Mouse (Mus musculus) inflammation-experienced regulatory T-cells (primary cell): ENCODE measurements around the gene Hist1h3g. TPM values are rescaled to one million over a fixed set of nuclear protein-coding genes. Genes with fewer than 3 reads are reported as not detected.

Source experiments
- polyA plus RNA-seq, 2 experiments: library from polyadenylated mRNA; unstranded; fragments of 100-300 nt; shearing (Covaris generic); gene quantifications; one replicate each; pipeline ENCODE4 v1.2.1; 2017

The Hist1h3g gene
- not detected for polyA plus RNA-seq

GRCm38 (mm10) chr13:23535137-23536075, at the start of gene Hist1h3g:
Gene Hist1h3g (plus strand): TSS chr13:23535422.

GRCm38 (mm10) chr13:23488400-23489322, 46.6 kb upstream of the Hist1h3g start, which contains the start of gene Btn2a2:
Gene Btn2a2 (minus strand): TSS chr13:23488857.

GRCm38 (mm10) chr13:23530901-23531875, 4.0 kb upstream of the Hist1h3g start, which contains the start of gene Hist1h4h:
Gene Hist1h4h (plus strand): TSS chr13:23531050.

GRCm38 (mm10) chr13:23533560-23534367, 1.5 kb upstream of the Hist1h3g start, which contains the start of gene Hist1h2af:
Gene Hist1h2af (plus strand): TSS chr13:23533906.

GRCm38 (mm10) chr13:23542999-23543607, 7.9 kb downstream of the Hist1h3g start, which contains the start of gene Hist1h2bh:
Gene Hist1h2bh (minus strand): TSS chr13:23543392.

GRCm38 (mm10) chr13:23543965-23544786, 9.0 kb downstream of the Hist1h3g start, which contains the start of gene Hist1h3f:
Gene Hist1h3f (plus strand): TSS chr13:23544052.

GRCm38 (mm10) chr13:23551146-23551834, 16.1 kb downstream of the Hist1h3g start, which contains the start of gene Hist1h4f:
Gene Hist1h4f (minus strand): TSS chr13:23551648.

GRCm38 (mm10) chr13:23552962-23553361, 17.7 kb downstream of the Hist1h3g start, which contains the start of gene Hist1h1d:
Gene Hist1h1d (plus strand): TSS chr13:23553262.

GRCm38 (mm10) chr13:23561883-23562659, 26.8 kb downstream of the Hist1h3g start, which contains the start of gene Hist1h3e:
Gene Hist1h3e (minus strand): TSS chr13:23562369.

GRCm38 (mm10) chr13:23571022-23571503, 35.8 kb downstream of the Hist1h3g start, which contains the start of the genes Hist1h2ae and Hist1h2bg:
Gene Hist1h2ae (minus strand): TSS chr13:23571220.
Gene Hist1h2bg (plus strand): TSS chr13:23571396.

GRCm38 (mm10) chr13:23573898-23574524, 38.8 kb downstream of the Hist1h3g start, which contains the start of the genes Hist1h2bf and Hist1h2ad:
Gene Hist1h2bf (minus strand): TSS chr13:23574196.
Gene Hist1h2ad (plus strand): TSS chr13:23574381.

GRCm38 (mm10) chr13:23575271-23575851, 40.1 kb downstream of the Hist1h3g start, which contains the start of gene Hist1h3d:
Gene Hist1h3d (plus strand): TSS chr13:23575763.

GRCm38 (mm10) chr13:23581408-23582218, 46.4 kb downstream of the Hist1h3g start, which contains the start of gene Hist1h4d:
Gene Hist1h4d (plus strand): TSS chr13:23581598.

